Mouse (Mus musculus): ENCODE data around the gene Alox12b. TPM values are rescaled to one million over a fixed set of nuclear protein-coding genes. Genes with fewer than 3 reads are reported as not detected.

The Alox12b gene
- not detected for total RNA-seq (2023)

GRCm38 (mm10) chr11:69156800-69157199 is at the start of gene Alox12b:
Gene Alox12b (plus strand): TSS chr11:69156989.

GRCm38 (mm10) chr11:69120221-69121000 is 36.4 kb upstream of the Alox12b start, which contains the start of gene Hes7:
Gene Hes7 (plus strand): TSS chr11:69120404.

GRCm38 (mm10) chr11:69122336-69122951 is 34.3 kb upstream of the Alox12b start, which contains the start of gene 9130213A22Rik:
Gene 9130213A22Rik (minus strand): TSS chr11:69122589.

GRCm38 (mm10) chr11:69125852-69125918 is 31.1 kb upstream of the Alox12b start, which contains the start of gene Aloxe3:
Gene Aloxe3 (plus strand): TSS chr11:69125896.

GRCm38 (mm10) chr11:69197743-69198142 is 41.0 kb downstream of the Alox12b start, which contains the start of gene Alox8:
Gene Alox8 (minus strand): TSS chr11:69197843.

Other genes with a start within 250 kb of the Alox12b start
- not detected for gene Odf4, start 229.9 kb upstream of the Alox12b start, total RNA-seq (2023)
- 0.50 TPM for gene Arhgef15, start 199.5 kb upstream of the Alox12b start, total RNA-seq (2023)
- 2.9 TPM for gene Slc25a35, start 188.9 kb upstream of the Alox12b start, total RNA-seq (2023)
- 2.8 TPM for gene Rangrf, start 181.8 kb upstream of the Alox12b start, total RNA-seq (2023)
- 20.6 TPM for gene Pfas, start 148.5 kb upstream of the Alox12b start, total RNA-seq (2023)
- 19.9 TPM for gene Ctc1, start 141.1 kb upstream of the Alox12b start, total RNA-seq (2023)
- 1.5 TPM for gene Aurkb, start 111.3 kb upstream of the Alox12b start, total RNA-seq (2023)
- gene Borcs6, start 97.3 kb upstream of the Alox12b start, total RNA-seq (2023): 9.1 TPM
- gene Tmem107, start 86.2 kb upstream of the Alox12b start, total RNA-seq (2023): not detected
- 260 TPM for gene Vamp2, start 68.5 kb upstream of the Alox12b start, total RNA-seq (2023)
- 696 TPM for gene Per1, start 61.8 kb upstream of the Alox12b start, total RNA-seq (2023)
- not detected for gene Hes7, start 36.6 kb upstream of the Alox12b start, total RNA-seq (2023)
- gene 9130213A22Rik, start 34.4 kb upstream of the Alox12b start, total RNA-seq (2023): not detected
- 1.6 TPM for gene Aloxe3, start 31.1 kb upstream of the Alox12b start, total RNA-seq (2023)
- 1.1 TPM for gene Alox8, start 40.9 kb downstream of the Alox12b start, total RNA-seq (2023)
- gene Gucy2e, start 80.0 kb downstream of the Alox12b start, total RNA-seq (2023): not detected
- 15.5 TPM for gene Cntrob, start 166.8 kb downstream of the Alox12b start, total RNA-seq (2023)
- 17.9 TPM for gene Trappc1, start 167.0 kb downstream of the Alox12b start, total RNA-seq (2023)
- gene Kcnab3, start 169.3 kb downstream of the Alox12b start, total RNA-seq (2023): 1.8 TPM
- gene Rnf227, start 183.5 kb downstream of the Alox12b start, total RNA-seq (2023): 0.85 TPM
- 737 TPM for gene Chd3, start 212.4 kb downstream of the Alox12b start, total RNA-seq (2023)
- 29.4 TPM for gene Naa38, start 238.5 kb downstream of the Alox12b start, total RNA-seq (2023)
- 32.5 TPM for gene Cyb5d1, start 238.6 kb downstream of the Alox12b start, total RNA-seq (2023)
- 7.9 TPM for gene Tmem88, start 241.2 kb downstream of the Alox12b start, total RNA-seq (2023)

All from CD4-positive naive resting alpha-beta T cell, adult 76 days (primary cell).